12 mouse cellular contexts compared by ENCODE assay signal in genomic region chr12:76965876-76966275, GRCm38 (mm10). TPM values are rescaled to one million over a fixed set of nuclear protein-coding genes. Genes with fewer than 3 reads are reported as not detected.
A peak's percentile ranks its signal among the peaks of the same experiment; 100 is the strongest.
DNase-seq lines count a peak whose midpoint lies in the region; ATAC-seq and TF ChIP-seq lines count a peak whose summit lies in the region.
"Had no signal": no experiment of that assay in that cellular context is flagged by ENCODE, and none has a peak within 500 bp of the region (broad histone marks: within the 10 kb centered on the region; RNA-seq: fewer than 3 reads in every experiment).

No protein-coding gene starts in this region.

- no peaks in the 10 kb centered on the region for H3K36me3 ChIP-seq in ES-Bruce4 (ENCODE audit: control insufficient read depth, insufficient read depth, low read length, poor library complexity, severe bottlenecking)
- no peaks in the 10 kb centered on the region for H3K36me3 ChIP-seq in forebrain, embryonic 12.5 days (replicated peaks)
- no peaks in the 10 kb centered on the region for H3K36me3 ChIP-seq in lung, postnatal 0 days (ENCODE audit: insufficient read depth, low read length)
- H3K36me3 ChIP-seq in heart, embryonic 12.5 days, result no peaks in the 10 kb centered on the region
- H3K36me3 ChIP-seq: heart, embryonic 15.5 days had no signal

- H3K27me3 ChIP-seq in ES-Bruce4 (ENCODE audit: control insufficient read depth, insufficient read depth, low read length, poor library complexity, severe bottlenecking), result no peaks in the 10 kb centered on the region
- no peaks in the 10 kb centered on the region for H3K27me3 ChIP-seq in forebrain, embryonic 12.5 days
- no peaks in the 10 kb centered on the region for H3K27me3 ChIP-seq in lung, postnatal 0 days (replicated peaks; ENCODE audit: insufficient read depth, low read length)
- H3K27me3 ChIP-seq in heart, embryonic 12.5 days (replicated peaks), result no peaks in the 10 kb centered on the region
- H3K27me3 ChIP-seq: heart, embryonic 15.5 days had no signal

- peak overlapping the region; percentile 5 for H3K4me3 ChIP-seq in ES-Bruce4 (ENCODE audit: low read depth, low read length)
- H3K4me3 ChIP-seq in forebrain, embryonic 12.5 days (replicated peaks), result no peak overlapping the region
- no peak overlapping the region for H3K4me3 ChIP-seq in lung, postnatal 0 days (ENCODE audit: low read depth, low read length)
- no peak overlapping the region for H3K4me3 ChIP-seq in heart, embryonic 12.5 days
- H3K4me3 ChIP-seq: heart, embryonic 15.5 days had no signal

- no peak for ATAC-seq in forebrain, embryonic 12.5 days (ENCODE audit: low FRiP score)
- no peak for ATAC-seq in lung, postnatal 0 days
- no peak for ATAC-seq in granulocyte monocyte progenitor cell, adult 5-6 weeks (replicated peaks; ENCODE audit: poor library complexity, severe bottlenecking)
- no peak for ATAC-seq in heart, embryonic 12.5 days (ENCODE audit: insufficient number of reproducible peaks, low FRiP score)
- ATAC-seq: liver, postnatal 0 days had no signal

- H3K27ac ChIP-seq in ES-Bruce4 (ENCODE audit: insufficient read depth, low read length), result peak overlapping the region; percentile 97
- no peak overlapping the region for H3K27ac ChIP-seq in forebrain, embryonic 12.5 days
- no peak overlapping the region for H3K27ac ChIP-seq in lung, postnatal 0 days (ENCODE audit: low read length)
- H3K27ac ChIP-seq in heart, embryonic 12.5 days (ENCODE audit: poor library complexity, severe bottlenecking), result no peak overlapping the region
- H3K27ac ChIP-seq: heart, embryonic 15.5 days had no signal

- WGBS in forebrain, embryonic 12.5 days, result 6% methylated on average over 3 of the region's 4 CpGs
- 17% methylated on average over 4 of the region's 4 CpGs for WGBS in lung, postnatal 0 days
- WGBS in heart, embryonic 12.5 days, result 19% methylated on average over 4 of the region's 4 CpGs

- H3K4me1 ChIP-seq in ES-Bruce4 (ENCODE audit: control insufficient read depth, insufficient read depth, low read length), result peaks cover 3% of the 10 kb centered on the region
- H3K4me1 ChIP-seq in forebrain, embryonic 12.5 days, result peaks cover 16% of the 10 kb centered on the region
- H3K4me1 ChIP-seq in lung, postnatal 0 days (ENCODE audit: insufficient read depth, low read depth, low read length), result no peaks in the 10 kb centered on the region
- H3K4me1 ChIP-seq in heart, embryonic 12.5 days (replicated peaks), result peaks cover 4% of the 10 kb centered on the region

- peak; percentile 93 for DNase-seq in R1 (ENCODE audit: low read depth, low spot score)
- DNase-seq in lung, postnatal 0 days (ENCODE audit: low spot score), result peak; percentile 66
- no peak for DNase-seq in cerebellum, adult 18-20 months
- DNase-seq: adrenal gland, adult 2 months; kidney, adult 18-20 months; liver, postnatal 0 days; thymus, postnatal 36 days had no signal

- H3K9me3 ChIP-seq in ES-Bruce4 (replicated peaks; ENCODE audit: control insufficient read depth, insufficient read depth, low read length, poor library complexity, severe bottlenecking), result no peaks in the 10 kb centered on the region
- H3K9me3 ChIP-seq in forebrain, embryonic 12.5 days, result no peaks in the 10 kb centered on the region
- no peaks in the 10 kb centered on the region for H3K9me3 ChIP-seq in lung, postnatal 0 days (ENCODE audit: low read length)
- no peaks in the 10 kb centered on the region for H3K9me3 ChIP-seq in heart, embryonic 12.5 days (replicated peaks)
- H3K9me3 ChIP-seq: heart, embryonic 15.5 days had no signal

- peak overlapping the region; percentile 15 for H3K9ac ChIP-seq in ES-Bruce4 (ENCODE audit: low read depth, poor library complexity, severe bottlenecking)
- H3K9ac ChIP-seq in forebrain, embryonic 12.5 days, result no peak overlapping the region
- H3K9ac ChIP-seq in lung, postnatal 0 days (replicated peaks; ENCODE audit: low read depth), result no peak overlapping the region
- no peak overlapping the region for H3K9ac ChIP-seq in heart, embryonic 12.5 days
- H3K9ac ChIP-seq: heart, embryonic 15.5 days; liver, postnatal 0 days had no signal

- TF ChIP-seq CTCF in ES-Bruce4 (IDR thresholded peaks at IDR 0.05; ENCODE audit: low read depth, low read length), result no peak
- TF ChIP-seq CTCF in lung, postnatal 0 days (IDR thresholded peaks at IDR 0.05), result no peak

- H3K4me2 ChIP-seq in forebrain, embryonic 12.5 days, result peak overlapping the region; percentile 24; the same call in 1 of the 2 replicates
- H3K4me2 ChIP-seq in lung, postnatal 0 days (replicated peaks; ENCODE audit: low read depth, low read length), result no peak overlapping the region
- H3K4me2 ChIP-seq in heart, embryonic 12.5 days, result no peak overlapping the region
- H3K4me2 ChIP-seq: heart, embryonic 15.5 days had no signal

- TF ChIP-seq POLR2A in ES-Bruce4 (IDR thresholded peaks at IDR 0.05; ENCODE audit: insufficient read depth, low read length), result no peak

- no peak for TF ChIP-seq EP300 in ES-Bruce4 (IDR thresholded peaks at IDR 0.05; ENCODE audit: insufficient read depth, low read depth, low read length)
- TF ChIP-seq EP300 in lung, postnatal 0 days (IDR thresholded peaks at IDR 0.05), result no peak

RNA-seq across cellular contexts. Expression of gene Max, which starts 3.9 kb away (rescaled TPM):
- polyA plus RNA-seq in ES-Bruce4 (2011; ENCODE audit: insufficient read depth, insufficient read length, low read depth, missing spikeins), result 84.4 and 101 TPM in 2 replicates
- 14.7 and 23.4 TPM in 2 replicates for polyA plus RNA-seq in forebrain, embryonic 12.5 days (2016; fragmentation: Nextera tagmentation; extraction: Ambion mirVana)
- polyA plus RNA-seq in lung, postnatal 0 days (2015; fragmentation: Nextera tagmentation; extraction: Ambion mirVana), result 17.5 and 20.9 TPM in 2 replicates
- 99.0 and 109 TPM in 2 replicates for total RNA-seq in granulocyte monocyte progenitor cell, adult 5-6 weeks (2014; fragmentation: Nextera tagmentation)
- 99.5 and 108 TPM in 2 replicates for total RNA-seq in granulocyte monocyte progenitor cell, adult 5-6 weeks (2017)
- 8.2 and 8.9 TPM in 2 replicates for polyA plus RNA-seq in heart, embryonic 12.5 days (2016; fragmentation: Nextera tagmentation; extraction: Ambion mirVana)

Comparison
In these comparisons a context has a peak if more than half of its experiments do, and no peak if none do; other contexts are left out.
1. DNase-seq: peak in R1 (single experiment) and lung, postnatal 0 days (single experiment); none in cerebellum, adult 18-20 months (0 of 2).